Mouse (Mus musculus): ENCODE measurements around the gene Gfpt1.
A peak's percentile ranks its signal among the peaks of the same experiment; 100 is the strongest.
"Not testable (repeated sequence)": the region's sequence is repeated elsewhere in the genome, so short reads cannot be mapped to it uniquely, and the experiment has no call there.

The Gfpt1 gene

DNA sequence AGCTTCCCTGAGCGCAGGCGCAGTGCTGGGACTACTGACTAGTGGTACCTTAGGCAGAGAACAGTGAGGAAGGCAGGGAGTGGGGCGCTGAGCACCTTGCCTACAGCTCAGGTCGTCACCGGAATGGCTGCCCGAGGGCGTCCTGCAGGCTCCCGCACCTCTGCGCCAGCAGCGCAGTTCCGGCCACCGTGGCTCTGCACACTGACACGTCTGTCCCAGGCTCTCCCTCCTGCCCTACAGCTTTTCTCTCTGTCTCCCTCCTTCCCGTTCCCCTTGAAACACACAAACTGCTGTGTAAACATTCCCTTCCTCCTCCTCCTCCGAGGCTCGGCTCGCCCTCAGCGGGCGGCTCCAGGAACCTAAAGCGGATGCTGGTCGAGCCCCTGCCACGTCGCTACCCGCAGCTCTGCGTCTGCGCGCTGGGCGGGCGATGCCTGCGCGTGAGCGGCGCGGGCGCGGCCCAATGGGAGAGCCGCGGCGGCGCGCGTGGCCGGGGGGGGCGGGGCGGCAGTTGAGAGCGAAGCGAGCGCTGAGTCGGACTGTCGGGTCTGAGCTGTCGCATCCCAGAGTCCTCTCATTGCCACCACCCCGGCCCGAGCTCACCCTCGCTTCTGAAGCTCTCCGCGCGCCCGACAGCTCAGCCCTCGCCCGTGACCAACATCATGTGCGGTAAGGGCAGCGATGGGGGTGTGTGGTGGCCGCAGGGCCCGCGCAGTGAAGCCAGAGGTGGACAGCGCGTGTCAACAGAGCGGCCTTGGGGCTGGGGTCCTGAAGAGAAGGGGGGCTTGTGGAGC lies at the start of gene Gfpt1:
TSS of gene Gfpt1 (plus strand) at position 510 of the 794 bp plus-strand sequence.
- DNase-seq (ENCODE audit: low read depth, low spot score), result peak; percentile 93

DNA sequence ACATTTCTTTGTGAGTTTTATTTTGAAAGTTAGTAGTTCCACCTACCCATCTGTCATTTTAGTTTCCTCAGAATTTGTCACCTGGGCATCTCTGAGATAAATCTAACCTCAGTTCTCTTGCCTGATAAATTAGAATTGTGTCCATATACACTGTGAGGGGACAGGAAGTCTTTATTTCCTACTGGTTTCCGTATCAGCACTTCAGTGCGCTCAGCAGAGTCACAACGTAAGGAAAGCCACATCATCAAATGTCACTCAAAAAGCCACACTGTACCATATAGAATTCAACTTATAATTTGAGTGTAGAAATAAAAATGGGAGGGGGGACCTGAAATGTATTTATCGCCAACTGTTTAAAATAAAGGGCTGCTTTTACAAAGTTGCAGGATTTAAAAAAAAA lies 48.4 kb upstream of the Gfpt1 start:
- no peak for DNase-seq (ENCODE audit: low read depth, low spot score)

DNA sequence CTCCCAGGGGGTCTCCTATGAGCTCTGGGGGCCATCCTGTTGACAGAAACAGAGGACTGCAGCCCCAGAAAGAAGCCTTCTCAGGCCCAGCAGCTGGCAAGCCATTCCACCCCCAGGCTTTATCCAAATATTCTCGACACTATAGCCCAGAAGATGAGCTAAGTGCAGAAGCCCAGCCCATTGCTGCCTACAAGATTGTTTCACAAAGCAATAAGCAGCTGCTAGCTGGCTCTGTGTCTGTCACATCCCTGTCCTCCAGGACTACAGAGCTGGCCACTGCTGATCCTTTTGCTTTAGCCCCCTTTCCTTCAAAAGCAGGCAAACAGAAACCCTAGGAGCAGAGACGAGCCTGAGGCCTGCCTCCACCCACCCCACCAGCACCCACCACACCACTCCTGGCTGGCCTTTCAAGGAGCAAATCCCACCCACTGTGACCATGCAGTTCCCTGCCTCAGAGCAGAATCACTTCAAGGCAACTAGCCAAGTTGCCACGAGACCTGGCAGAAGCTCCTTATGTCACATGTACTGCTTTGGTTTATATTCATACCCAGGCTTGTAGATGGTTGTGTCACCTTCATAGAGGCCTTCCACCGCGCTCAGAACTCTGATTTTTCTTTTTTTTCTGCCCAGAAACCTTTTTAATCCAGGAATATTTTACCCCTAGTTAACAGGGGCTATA lies 45.9 kb upstream of the Gfpt1 start:
- DNase-seq (ENCODE audit: low read depth, low spot score), result no peak

DNA sequence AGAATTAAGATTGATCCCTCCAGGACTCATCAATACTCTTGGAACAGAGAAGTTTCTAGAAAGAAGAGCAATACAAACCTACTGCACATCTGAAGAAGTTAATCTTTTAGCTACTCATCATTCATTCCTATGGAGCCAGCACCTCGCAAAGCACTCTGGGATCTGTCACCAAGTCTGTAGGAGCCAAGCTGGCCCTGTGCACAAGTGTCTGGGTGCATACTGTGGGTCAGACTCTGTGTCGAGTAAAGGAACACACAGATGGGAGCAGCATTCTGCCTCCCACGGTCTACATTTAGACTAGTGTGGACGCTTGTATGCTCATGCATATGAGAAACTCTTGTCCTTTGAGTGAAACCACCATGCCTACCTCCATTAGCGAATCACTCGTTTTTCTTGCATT lies 45.3 kb upstream of the Gfpt1 start:
- DNase-seq (ENCODE audit: low read depth, low spot score), result no peak

DNA sequence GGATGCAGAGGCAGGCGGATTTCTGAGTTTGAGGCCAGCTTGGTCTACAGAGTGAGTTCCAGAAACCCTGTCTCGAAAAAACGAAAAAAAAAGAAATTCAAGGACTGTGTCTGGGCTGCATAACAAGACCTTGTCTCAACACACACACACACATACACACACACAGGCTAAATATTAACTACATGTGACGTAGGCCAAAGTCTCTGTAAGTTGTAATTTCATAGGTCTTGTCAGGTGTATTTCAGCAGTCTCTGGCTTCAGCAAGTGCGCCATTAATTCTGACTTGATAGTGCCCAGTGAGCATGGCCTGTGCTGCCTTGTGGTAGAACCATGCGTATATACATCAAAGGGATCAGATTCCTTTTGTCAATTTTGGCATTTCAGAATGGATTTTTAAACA lies 40.7 kb upstream of the Gfpt1 start:
- DNase-seq (ENCODE audit: low read depth, low spot score), result no peak

DNA sequence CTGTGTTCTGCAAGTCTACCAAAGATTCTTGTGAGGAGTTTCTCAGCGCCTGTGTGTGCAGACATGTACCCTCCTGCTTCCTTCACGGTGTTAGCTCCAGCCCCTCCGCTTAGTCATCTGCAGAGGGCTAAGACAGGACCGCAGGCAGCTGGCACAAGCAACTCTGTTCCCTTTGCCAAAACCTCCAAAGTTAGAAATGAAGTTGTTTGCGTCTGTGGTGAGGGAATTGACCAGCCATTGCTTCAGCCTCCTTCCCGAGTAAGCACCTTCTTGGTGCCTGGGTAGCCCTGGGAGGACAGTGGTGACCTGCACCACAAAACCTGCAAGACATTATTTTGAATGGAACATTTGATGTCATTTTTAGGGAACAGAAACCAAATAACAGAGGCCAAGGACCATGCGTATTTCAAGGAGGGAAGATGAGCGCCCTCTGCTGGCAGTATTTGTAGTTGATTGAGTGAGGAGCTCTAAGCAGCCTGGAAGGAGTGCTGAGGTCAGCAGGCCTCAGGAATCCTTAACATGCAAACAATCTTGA lies 40.1 kb upstream of the Gfpt1 start:
- DNase-seq (ENCODE audit: low read depth, low spot score), result peak; percentile 86

DNA sequence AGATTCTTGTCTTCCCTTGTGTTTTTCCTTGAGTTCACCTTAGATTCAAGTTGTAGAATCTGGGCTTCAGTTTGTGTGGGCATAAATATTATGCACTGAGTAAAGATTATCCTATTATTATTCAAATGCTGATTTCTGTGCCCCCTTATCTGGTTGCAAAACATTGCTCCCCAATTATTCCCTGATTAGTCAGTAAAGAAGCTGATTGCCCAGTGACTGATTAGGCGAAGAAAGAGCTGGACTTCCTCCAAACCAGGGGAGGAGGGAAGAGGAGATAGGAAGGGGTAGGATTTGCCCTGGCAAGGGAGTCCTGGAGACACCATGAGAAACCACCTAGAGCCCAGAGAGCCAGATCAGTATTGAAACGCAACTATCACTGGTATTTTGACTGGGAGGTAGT lies 38.5 kb upstream of the Gfpt1 start:
- no peak for DNase-seq (ENCODE audit: low read depth, low spot score)

DNA sequence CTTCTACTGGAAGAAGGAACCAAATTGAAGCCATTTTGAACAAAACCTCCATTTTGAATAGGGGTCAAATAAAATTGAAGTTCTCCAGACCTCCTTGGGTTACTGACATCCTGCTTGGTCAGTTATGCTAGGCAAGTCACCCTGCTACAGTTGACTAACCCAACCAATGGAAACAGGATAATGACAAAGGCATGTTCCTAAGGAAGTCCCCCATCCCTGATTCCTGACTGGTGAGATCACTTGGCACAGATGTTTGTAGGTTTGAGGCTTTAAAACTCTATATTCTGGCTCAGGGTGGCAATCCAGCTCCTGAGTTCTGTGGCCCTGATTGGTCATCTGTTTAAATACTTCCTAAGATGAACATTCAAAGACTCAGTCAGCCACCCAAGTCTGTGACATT lies 37.1 kb upstream of the Gfpt1 start:
- DNase-seq (ENCODE audit: low read depth, low spot score), result no peak

DNA sequence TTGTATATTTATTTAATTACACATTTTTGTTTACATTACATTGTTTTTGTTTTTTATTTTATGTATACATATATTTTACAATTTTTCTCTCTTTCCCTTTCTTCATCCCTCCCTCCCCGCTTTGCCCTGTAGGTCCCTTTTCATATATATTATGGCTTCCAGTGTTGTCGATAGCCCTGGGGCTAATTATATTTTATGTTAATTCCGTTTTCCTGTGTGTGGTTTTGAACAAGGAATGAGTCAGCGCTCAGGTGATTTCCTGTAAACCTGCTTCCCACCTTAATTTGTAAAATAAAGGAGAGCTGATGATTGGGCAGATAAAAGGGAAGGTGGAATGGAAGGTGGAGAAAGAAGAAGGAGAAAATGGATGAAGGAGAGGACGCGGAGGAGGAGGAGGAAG lies 33.8 kb upstream of the Gfpt1 start, which contains the start of gene Nfu1:
TSS of gene Nfu1 (plus strand) at position 350 of the 400 bp plus-strand sequence.
- DNase-seq (ENCODE audit: low read depth, low spot score), result no peak

DNA sequence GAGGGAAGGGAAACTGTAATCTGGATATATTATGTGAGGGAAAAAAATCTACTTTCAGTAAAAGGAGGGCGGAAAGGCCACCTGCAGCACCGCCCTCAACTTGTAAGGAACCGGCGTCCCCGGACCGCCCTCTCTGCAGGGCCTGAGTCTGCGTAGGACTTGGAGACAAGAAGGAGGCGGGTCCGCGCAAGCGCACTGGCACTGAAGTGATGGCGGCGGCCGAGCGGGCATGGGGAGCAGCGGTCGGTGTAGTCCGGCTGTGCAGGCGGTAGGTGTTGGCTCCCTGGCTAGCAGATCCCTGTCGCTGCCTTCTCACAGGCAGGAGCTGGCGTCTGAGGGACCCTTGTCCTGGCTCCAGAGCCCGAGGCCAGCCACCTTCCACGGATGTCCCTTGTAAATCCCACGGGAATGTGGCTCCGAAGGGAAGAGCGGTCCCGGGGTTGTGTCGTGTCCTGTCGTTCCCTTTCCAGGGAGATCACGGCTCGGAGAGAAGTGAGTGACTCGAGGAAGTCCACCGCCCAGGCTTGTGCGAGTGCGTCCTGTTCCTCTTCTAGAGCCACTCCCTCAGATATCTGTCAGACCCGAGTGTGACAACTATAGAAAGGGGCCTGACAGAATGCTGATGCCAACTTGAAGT lies 32.8 kb upstream of the Gfpt1 start:
- peak; percentile 93 for DNase-seq (ENCODE audit: low read depth, low spot score)

DNA sequence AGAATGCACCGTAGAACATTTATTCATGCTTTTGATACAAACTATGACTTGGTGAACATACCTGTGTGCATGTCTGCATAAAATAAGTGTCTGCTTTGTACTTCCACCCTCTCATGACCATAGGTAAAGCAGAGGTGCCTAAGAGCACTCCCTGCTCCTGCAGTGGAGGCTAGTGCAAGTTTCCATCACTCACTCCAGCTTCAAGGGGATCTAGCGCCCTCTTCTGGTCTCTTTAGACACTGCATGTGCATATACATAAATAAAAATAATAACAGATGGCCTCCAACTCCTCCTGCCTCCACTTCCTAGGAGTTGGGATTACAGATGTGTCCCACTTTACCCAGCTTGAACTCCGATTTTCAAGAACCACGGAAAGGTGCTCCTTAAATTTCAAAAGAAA lies 25.7 kb upstream of the Gfpt1 start:
- peak; percentile 67 for DNase-seq (ENCODE audit: low read depth, low spot score)

DNA sequence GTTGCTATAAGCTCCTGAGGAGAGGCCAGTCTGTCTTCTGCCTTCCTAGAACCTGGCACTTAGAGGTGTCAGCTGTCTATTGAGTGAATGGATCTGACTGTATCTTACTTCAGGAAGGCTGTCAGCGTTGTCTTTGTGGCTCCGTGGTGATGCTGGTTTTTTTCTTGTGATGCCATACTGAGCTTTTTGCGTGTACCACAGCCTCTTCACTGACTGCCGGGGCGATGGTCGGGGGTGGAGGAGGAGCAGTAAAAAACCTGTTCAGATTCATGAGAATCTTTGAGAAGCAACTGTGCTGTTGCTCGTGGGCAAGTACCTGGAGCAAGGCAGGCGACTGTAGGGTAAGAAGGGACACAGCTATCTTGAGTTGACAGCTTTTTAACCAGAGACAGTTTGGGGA lies 23.8 kb upstream of the Gfpt1 start:
- DNase-seq (ENCODE audit: low read depth, low spot score), result no peak

DNA sequence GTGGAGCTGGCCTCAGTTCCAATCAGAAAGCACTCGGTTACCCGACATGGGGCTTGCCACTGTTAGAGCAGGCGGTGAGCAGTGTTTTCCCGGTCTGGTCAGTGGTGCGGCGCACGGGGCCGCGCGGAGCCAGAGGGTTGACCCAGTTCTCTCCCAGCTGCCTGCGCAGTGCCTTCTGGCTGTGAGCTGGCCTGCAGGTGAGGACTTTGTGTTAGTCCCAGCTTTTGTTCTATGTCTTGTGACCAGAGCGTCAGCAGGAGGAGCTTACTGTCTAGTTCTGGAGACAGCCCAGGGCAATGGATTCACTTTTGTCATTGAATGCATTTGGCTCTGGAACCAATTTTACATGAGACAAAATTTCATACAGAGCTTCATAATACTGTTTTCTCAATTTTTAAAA lies 20.9 kb upstream of the Gfpt1 start:
- DNase-seq (ENCODE audit: low read depth, low spot score), result no peak

DNA sequence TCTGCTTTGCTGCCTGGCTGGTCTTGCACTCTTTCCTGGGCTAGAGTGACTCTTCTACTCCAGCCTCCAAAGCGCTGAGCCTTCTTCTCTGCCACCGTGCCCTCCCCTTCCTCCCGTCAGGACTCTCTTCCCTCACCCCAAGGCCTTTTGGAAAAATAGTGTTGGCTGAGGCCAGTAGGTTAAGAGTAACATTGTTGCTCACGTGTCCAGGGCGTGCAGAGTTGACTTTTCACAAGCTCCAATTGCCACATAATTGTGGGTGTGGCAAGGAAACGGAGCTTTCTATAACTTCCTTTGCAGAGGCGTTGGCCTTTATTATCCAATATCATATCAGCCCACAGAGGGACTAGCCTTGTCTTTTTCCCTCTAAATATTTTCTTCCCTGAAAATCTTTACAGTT lies 15.7 kb upstream of the Gfpt1 start:
- DNase-seq (ENCODE audit: low read depth, low spot score), result no peak

DNA sequence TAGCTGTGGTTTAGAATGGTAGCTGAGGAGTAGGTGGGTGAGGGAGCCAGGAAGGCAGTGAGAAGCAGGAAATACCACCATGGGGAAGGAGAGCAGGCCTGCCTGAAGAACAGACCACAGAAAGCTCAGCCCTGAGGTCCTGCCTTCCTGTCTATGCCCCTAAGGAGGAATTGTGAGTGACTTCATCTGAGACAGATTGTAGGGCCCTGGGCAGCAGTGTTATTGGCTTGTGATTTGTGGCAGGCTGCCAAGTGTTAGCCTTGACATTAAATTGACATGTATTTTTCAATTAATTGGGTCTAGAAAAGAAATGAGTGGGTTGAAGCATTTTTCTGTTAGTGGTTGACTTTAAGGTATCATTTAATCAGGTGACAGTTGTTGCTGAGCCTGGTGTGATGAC lies 13.8 kb upstream of the Gfpt1 start:
- DNase-seq (ENCODE audit: low read depth, low spot score), result no peak

DNA sequence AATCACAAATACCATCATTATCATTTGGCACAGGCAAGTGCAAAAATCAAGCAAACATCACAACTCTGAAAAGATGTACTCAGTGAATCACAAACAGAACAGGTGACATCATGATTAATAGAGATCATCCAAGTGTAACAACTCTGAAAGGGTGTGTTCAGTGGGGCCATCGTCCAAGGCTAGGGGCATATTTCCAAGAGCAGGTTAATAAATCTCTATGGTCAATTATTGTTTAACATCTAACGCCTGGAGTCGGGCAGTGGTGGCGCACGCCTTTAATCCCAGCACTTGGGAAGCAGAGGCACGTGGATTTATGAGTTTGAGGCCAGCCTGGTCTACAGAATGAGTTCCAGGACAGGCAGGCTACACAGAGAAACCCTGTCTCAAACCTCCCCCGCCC lies 11.3 kb upstream of the Gfpt1 start:
- not testable (repeated sequence) for DNase-seq (ENCODE audit: low read depth, low spot score)

DNA sequence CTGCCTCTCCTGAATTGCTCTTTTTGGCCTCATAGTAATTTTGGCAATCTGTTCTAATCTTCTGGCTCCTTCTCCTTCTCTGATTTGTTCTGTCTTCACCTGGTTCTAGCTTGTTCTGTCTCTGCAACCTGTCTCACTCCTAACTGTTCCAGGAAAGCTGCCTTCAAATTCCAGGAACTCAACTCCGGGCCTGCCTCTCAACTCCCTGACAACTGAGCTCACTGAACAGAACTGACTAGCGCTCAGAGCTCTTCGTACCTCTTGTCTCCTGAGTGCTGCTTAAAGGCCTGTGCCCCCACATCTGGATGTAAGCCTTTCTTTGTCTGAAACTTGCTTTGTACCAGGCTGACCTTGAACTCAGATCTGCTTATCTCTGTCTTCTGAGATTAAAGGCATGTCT lies 10.2 kb upstream of the Gfpt1 start:
- DNase-seq (ENCODE audit: low read depth, low spot score), result no peak

DNA sequence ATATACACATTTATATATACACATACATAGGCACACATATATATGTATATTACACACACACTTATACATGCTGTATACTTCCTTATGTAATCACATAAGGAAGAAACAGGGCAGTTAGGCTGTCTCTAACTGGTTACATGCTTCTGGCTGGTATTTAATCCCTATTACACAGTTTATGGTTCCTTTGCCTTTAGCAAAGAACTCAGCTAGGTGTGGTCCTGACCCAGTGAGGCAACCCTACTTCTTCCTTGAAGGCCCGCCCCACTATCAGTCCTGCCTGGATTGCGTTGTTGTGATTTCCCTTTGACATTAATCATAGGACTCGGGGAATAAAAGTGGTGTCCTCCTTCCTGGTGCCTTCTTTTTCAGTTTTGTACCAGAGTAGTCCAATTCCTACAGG lies 8.3 kb upstream of the Gfpt1 start:
- no peak for DNase-seq (ENCODE audit: low read depth, low spot score)

DNA sequence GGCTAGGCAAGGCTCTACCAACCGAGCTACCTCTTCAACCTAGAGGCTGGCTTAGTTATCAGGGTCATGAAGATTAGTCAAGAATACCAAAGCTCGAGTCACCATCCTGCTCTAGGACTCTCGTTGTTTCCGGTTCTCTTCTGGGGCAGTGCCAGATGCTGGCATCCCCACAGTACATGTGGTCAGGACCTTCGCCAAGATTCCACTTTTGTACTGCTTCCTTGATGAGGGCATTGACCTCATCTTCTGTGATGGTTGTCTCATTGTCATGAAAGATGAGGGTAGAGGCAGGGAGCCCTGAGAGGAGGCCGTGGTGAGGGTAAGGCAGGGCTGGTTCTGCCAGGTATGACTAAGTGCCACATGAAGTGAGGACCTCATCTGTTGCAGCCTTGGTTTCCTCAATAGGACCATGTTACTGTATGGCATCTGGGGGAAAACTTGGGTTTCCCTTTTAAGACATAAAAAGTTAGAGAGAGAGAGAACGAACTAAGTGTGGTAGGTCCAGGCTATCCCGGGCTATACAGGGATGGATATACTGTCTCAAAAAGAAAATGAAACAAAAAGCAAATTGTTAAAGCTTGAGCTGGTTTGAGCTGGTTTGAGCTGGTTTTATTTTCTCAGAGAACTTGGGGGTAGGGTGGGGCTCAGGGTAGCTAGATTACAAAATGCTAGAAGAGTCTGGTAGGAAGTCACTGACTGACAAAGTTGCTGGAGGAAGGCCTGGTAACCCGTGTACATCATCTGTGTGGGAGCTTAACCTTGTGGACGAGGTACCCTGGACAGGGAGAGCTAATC lies 4.6 kb upstream of the Gfpt1 start:
- DNase-seq (ENCODE audit: low read depth, low spot score), result no peak

DNA sequence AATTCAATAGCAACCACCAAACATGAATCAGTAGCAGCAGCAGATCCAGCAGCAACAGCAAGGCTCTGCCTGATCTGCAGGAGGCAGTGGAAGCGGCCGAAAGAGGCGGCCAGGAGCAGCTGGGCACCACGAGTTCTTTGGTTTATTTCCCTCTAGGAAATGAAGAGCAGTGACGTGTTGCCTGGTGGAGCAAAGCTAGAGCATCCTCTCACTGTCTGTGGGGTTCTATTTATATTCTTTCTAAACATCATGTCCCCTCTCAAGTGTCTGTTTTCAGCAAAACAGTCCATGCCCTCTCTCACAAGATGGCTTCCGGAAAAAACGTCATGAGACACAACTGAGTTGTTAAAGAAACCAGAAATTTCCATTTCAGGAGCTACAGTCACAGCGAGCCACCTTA lies 3.5 kb upstream of the Gfpt1 start:
- no peak for DNase-seq (ENCODE audit: low read depth, low spot score)

DNA sequence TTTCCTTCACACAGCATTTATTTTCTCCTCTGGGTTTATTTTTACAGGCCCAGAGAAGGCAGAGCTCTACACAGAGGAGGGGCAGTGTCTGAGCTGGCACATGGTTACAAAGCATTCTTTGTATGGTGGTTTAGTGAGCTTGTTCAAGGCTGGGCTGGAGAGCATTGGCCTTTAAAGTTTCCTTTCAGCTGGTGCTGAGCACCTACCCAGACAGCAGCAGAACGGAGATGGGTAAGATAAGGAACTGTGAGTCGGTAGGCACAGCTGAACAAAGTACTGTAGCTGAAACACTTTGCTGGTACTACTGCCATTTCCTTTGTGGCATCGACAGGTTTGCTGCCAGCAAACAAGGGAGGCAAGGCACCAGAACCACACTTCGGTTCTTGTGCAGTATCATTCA lies 1.7 kb upstream of the Gfpt1 start:
- peak; percentile 7 for DNase-seq (ENCODE audit: low read depth, low spot score)

DNA sequence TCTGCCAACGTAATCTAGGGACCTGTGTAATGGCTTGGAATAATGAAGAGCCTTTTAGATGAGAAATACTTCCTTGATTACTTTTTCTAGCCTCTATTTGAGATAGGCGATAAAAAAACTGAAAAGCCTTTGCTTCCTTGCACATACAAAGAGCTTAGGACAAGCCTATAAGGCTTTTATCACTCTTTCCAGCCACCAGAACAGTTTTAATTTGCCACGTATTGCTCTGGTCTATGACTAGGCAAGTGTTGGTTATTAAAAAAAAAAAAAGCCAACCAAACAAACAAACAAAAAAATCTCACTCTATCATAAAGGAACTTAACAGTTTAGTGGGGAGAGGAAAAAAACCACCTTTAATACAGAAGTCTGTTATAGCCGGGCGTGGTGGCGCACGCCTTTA lies 1.2 kb upstream of the Gfpt1 start:
- no peak for DNase-seq (ENCODE audit: low read depth, low spot score)

Measured in forelimb bud, embryonic 11.5 days (tissue).